In the genomic region with DNA sequence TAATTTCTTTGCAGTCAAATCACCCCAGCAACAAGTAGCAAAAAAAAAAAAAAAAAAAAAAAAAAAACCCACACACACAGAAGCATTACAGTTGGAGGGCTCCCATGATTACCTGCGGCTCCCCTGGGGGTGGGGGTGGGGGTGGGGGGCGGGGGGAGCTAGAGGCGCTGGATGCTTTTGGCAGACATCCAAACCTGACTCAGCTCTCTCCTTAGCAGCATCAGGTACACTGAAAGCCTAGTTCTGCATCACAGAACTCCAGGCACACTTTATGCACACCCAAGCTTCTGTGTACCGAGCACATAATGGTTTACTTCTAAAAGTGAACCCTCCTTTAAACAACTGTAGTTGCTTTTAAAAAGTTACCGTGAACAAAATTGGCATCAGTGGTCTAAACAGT, we compare ENCODE assay signal across 17 mouse cellular contexts. TPM values are rescaled to one million over a fixed set of nuclear protein-coding genes. Genes with fewer than 3 reads are reported as not detected.
DNase-seq lines count a peak whose midpoint lies in the region; ATAC-seq lines count a peak whose summit lies in the region.
"Had no signal": no experiment of that assay in that cellular context is flagged by ENCODE, and none has a peak within 500 bp of the region (broad histone marks: within the 10 kb centered on the region; RNA-seq: fewer than 3 reads in every experiment).

No protein-coding gene starts in this region.

- H3K27ac ChIP-seq in hindbrain, embryonic 14.5 days, result no peak overlapping the region
- no peak overlapping the region for H3K27ac ChIP-seq in hindbrain, embryonic 12.5 days
- no peak overlapping the region for H3K27ac ChIP-seq in embryonic facial prominence, embryonic 14.5 days (replicated peaks; ENCODE audit: low read depth, low read length)
- no peak overlapping the region for H3K27ac ChIP-seq in midbrain, embryonic 15.5 days
- H3K27ac ChIP-seq: heart, embryonic 15.5 days; liver, embryonic 14.5 days; macrophage had no signal

- WGBS in hindbrain, embryonic 14.5 days, result 27% methylated on average over 5 of the region's 5 CpGs
- WGBS in hindbrain, embryonic 12.5 days, result 28% methylated on average over 5 of the region's 5 CpGs
- 21% methylated on average over 5 of the region's 5 CpGs for WGBS in embryonic facial prominence, embryonic 14.5 days
- 26% methylated on average over 5 of the region's 5 CpGs for WGBS in midbrain, embryonic 15.5 days

- DNase-seq in hindbrain, embryonic 14.5 days (ENCODE audit: low spot score), result no peak
- peak; percentile 34 for DNase-seq in ES-CJ7 (ENCODE audit: low read depth, low spot score)
- peak; percentile 63 for DNase-seq in embryonic facial prominence, embryonic 14.5 days (ENCODE audit: low spot score)
- no peak for DNase-seq in embryo, embryonic 10 days (ENCODE audit: low spot score)
- DNase-seq in frontal cortex, postnatal 10 days (ENCODE audit: low spot score in 2 of 2), result no peak
- DNase-seq in adrenal gland, adult 8-10 months, result no peak
- DNase-seq: B cell, adult 2 months; cerebellum, adult 2 months; thymus, adult 18-20 months had no signal

- H3K9ac ChIP-seq in hindbrain, embryonic 14.5 days, result no peak overlapping the region
- H3K9ac ChIP-seq in hindbrain, embryonic 12.5 days, result no peak overlapping the region
- no peak overlapping the region for H3K9ac ChIP-seq in embryonic facial prominence, embryonic 14.5 days (ENCODE audit: low read depth, low read length)
- no peak overlapping the region for H3K9ac ChIP-seq in midbrain, embryonic 15.5 days
- H3K9ac ChIP-seq: heart, embryonic 15.5 days; liver, embryonic 14.5 days had no signal

- H3K4me3 ChIP-seq in hindbrain, embryonic 14.5 days (replicated peaks; ENCODE audit: low read length), result peak overlapping the region; percentile 47; the same call in 1 of the 2 replicates
- no peak overlapping the region for H3K4me3 ChIP-seq in hindbrain, embryonic 12.5 days
- no peak overlapping the region for H3K4me3 ChIP-seq in embryonic facial prominence, embryonic 14.5 days (ENCODE audit: low read depth, low read length)
- peak overlapping the region; percentile 12; the same call in 1 of the 2 replicates for H3K4me3 ChIP-seq in midbrain, embryonic 15.5 days
- H3K4me3 ChIP-seq: heart, embryonic 15.5 days had no signal

- no peaks in the 10 kb centered on the region for H3K27me3 ChIP-seq in hindbrain, embryonic 14.5 days (ENCODE audit: control insufficient read depth, insufficient read depth, low read length)
- H3K27me3 ChIP-seq in hindbrain, embryonic 12.5 days, result peaks cover 2% of the 10 kb centered on the region; the same call in 1 of the 2 replicates
- peaks cover 20% of the 10 kb centered on the region for H3K27me3 ChIP-seq in embryonic facial prominence, embryonic 14.5 days (replicated peaks; ENCODE audit: control insufficient read depth, insufficient read depth, low read length)
- no peaks in the 10 kb centered on the region for H3K27me3 ChIP-seq in midbrain, embryonic 15.5 days (replicated peaks)

- no peaks in the 10 kb centered on the region; the same call in 1 of the 2 replicates for H3K4me1 ChIP-seq in hindbrain, embryonic 14.5 days (replicated peaks; ENCODE audit: control insufficient read depth, insufficient read depth, low read length)
- H3K4me1 ChIP-seq in hindbrain, embryonic 12.5 days, result peaks cover 8% of the 10 kb centered on the region
- H3K4me1 ChIP-seq in embryonic facial prominence, embryonic 14.5 days (ENCODE audit: control insufficient read depth, insufficient read depth, low read length), result 0 out of 2 replicates have a peak, but pooled peaks cover 3% of the 10 kb centered on the region
- peaks cover 13% of the 10 kb centered on the region for H3K4me1 ChIP-seq in midbrain, embryonic 15.5 days

- peak; percentile 14; the same call in 1 of the 2 replicates for ATAC-seq in hindbrain, embryonic 14.5 days (ENCODE audit: low FRiP score)
- ATAC-seq in hindbrain, embryonic 12.5 days (ENCODE audit: low FRiP score), result no peak
- peak; percentile 50 for ATAC-seq in embryonic facial prominence, embryonic 14.5 days (ENCODE audit: low read depth)
- ATAC-seq in midbrain, embryonic 15.5 days (replicated peaks), result no peak
- ATAC-seq: activated CD4-positive, CD25-positive, alpha-beta regulatory T cell, adult 4 months had no signal

- peak overlapping the region; percentile 64 for H3K4me2 ChIP-seq in hindbrain, embryonic 14.5 days (replicated peaks)
- H3K4me2 ChIP-seq in hindbrain, embryonic 12.5 days (replicated peaks), result no peak overlapping the region; the same call in 1 of the 2 replicates
- no peak overlapping the region for H3K4me2 ChIP-seq in embryonic facial prominence, embryonic 14.5 days (ENCODE audit: low read depth, low read length)
- peak overlapping the region; percentile 35 for H3K4me2 ChIP-seq in midbrain, embryonic 15.5 days
- H3K4me2 ChIP-seq: heart, embryonic 15.5 days had no signal

- no peaks in the 10 kb centered on the region for H3K36me3 ChIP-seq in hindbrain, embryonic 14.5 days (replicated peaks; ENCODE audit: control insufficient read depth, insufficient read depth)
- no peaks in the 10 kb centered on the region for H3K36me3 ChIP-seq in hindbrain, embryonic 12.5 days
- no peaks in the 10 kb centered on the region for H3K36me3 ChIP-seq in embryonic facial prominence, embryonic 14.5 days (ENCODE audit: control insufficient read depth, insufficient read depth, low read length)
- no peaks in the 10 kb centered on the region for H3K36me3 ChIP-seq in midbrain, embryonic 15.5 days (replicated peaks)
- H3K36me3 ChIP-seq: G1E; heart, embryonic 15.5 days had no signal

- no peaks in the 10 kb centered on the region for H3K9me3 ChIP-seq in hindbrain, embryonic 14.5 days (ENCODE audit: control insufficient read depth, low read length)
- H3K9me3 ChIP-seq in hindbrain, embryonic 12.5 days (replicated peaks), result no peaks in the 10 kb centered on the region
- H3K9me3 ChIP-seq in embryonic facial prominence, embryonic 14.5 days (ENCODE audit: control insufficient read depth, low read length), result no peaks in the 10 kb centered on the region
- no peaks in the 10 kb centered on the region for H3K9me3 ChIP-seq in midbrain, embryonic 15.5 days
- H3K9me3 ChIP-seq: heart, embryonic 15.5 days had no signal

RNA-seq across cellular contexts. Expression of a gene that starts 2.0 kb away (rescaled TPM):
- polyA plus RNA-seq in hindbrain, embryonic 14.5 days (2014; fragmentation: Nextera tagmentation; extraction: Ambion mirVana), result 9.5 and 10.5 TPM in 2 replicates
- 7.3 TPM in 2 replicates for polyA plus RNA-seq in hindbrain, embryonic 12.5 days (2016; fragmentation: Nextera tagmentation; extraction: Ambion mirVana)
- polyA plus RNA-seq in embryonic facial prominence, embryonic 14.5 days (2014; fragmentation: Nextera tagmentation; extraction: Ambion mirVana), result 3.9 and 4.7 TPM in 2 replicates
- polyA plus RNA-seq in midbrain, embryonic 15.5 days (2015; fragmentation: Nextera tagmentation; extraction: Ambion mirVana), result 12.4 and 13.7 TPM in 2 replicates
- total RNA-seq in adrenal gland, adult 8-10 months (2022), result 1 to 10 TPM in 2 of 4 experiments, under 1 TPM in 2; 0.58 to 2.3 (median 1.2) TPM
- total RNA-seq: granulocyte monocyte progenitor cell, adult 5-6 weeks had no signal
- polyA plus RNA-seq: G1E, macrophage had no signal

Comparison
In these comparisons a context has a peak if more than half of its experiments do, and no peak if none do; other contexts are left out.
1. ATAC-seq: peak in hindbrain, embryonic 14.5 days (single experiment) and embryonic facial prominence, embryonic 14.5 days (single experiment); none in hindbrain, embryonic 12.5 days (single experiment) and midbrain, embryonic 15.5 days (single experiment).
2. H3K4me2 ChIP-seq: peak in hindbrain, embryonic 14.5 days (single experiment) and midbrain, embryonic 15.5 days (single experiment); none in hindbrain, embryonic 12.5 days (single experiment) and embryonic facial prominence, embryonic 14.5 days (single experiment).
3. H3K4me3 ChIP-seq: peak in hindbrain, embryonic 14.5 days (single experiment) and midbrain, embryonic 15.5 days (single experiment); none in hindbrain, embryonic 12.5 days (single experiment) and embryonic facial prominence, embryonic 14.5 days (single experiment).
4. DNase-seq: peak in ES-CJ7 (single experiment) and embryonic facial prominence, embryonic 14.5 days (single experiment); none in hindbrain, embryonic 14.5 days (single experiment), embryo, embryonic 10 days (single experiment), frontal cortex, postnatal 10 days (0 of 2) and adrenal gland, adult 8-10 months (single experiment).